Mouse (Mus musculus): ENCODE data around the gene Sox1.

Gene Sox1

GRCm38 (mm10) chr8:12389116-12389471, 6.0 kb upstream of the Sox1 start:
- no peak for DNase-seq (ENCODE audit: low spot score)

GRCm38 (mm10) chr8:12389801-12390639, 5.1 kb upstream of the Sox1 start:
- no peak for DNase-seq (ENCODE audit: low spot score)

GRCm38 (mm10) chr8:12390640-12391365, 4.3 kb upstream of the Sox1 start:
- no peak for DNase-seq (ENCODE audit: low spot score)

- peak; percentile 32 for DNase-seq (ENCODE audit: low spot score)
Observed at GRCm38 (mm10) chr8:12391366-12392250, 3.5 kb upstream of the Sox1 start.

- no peak for DNase-seq (ENCODE audit: low spot score)
Observed at GRCm38 (mm10) chr8:12392801-12393200, 2.3 kb upstream of the Sox1 start.

- no peak for DNase-seq (ENCODE audit: low spot score)
Observed at GRCm38 (mm10) chr8:12394385-12395000, 602 bp upstream of the Sox1 start.

GRCm38 (mm10) chr8:12396501-12397345, 1.6 kb downstream of the Sox1 start:
- no peak for DNase-seq (ENCODE audit: low spot score)

GRCm38 (mm10) chr8:12397346-12397925, 2.3 kb downstream of the Sox1 start:
- DNase-seq (ENCODE audit: low spot score), result no peak

GRCm38 (mm10) chr8:12398011-12398945, 3.2 kb downstream of the Sox1 start:
- no peak for DNase-seq (ENCODE audit: low spot score)

GRCm38 (mm10) chr8:12399421-12400205, 4.5 kb downstream of the Sox1 start:
- no peak for DNase-seq (ENCODE audit: low spot score)

GRCm38 (mm10) chr8:12400611-12401390, 5.7 kb downstream of the Sox1 start:
- DNase-seq (ENCODE audit: low spot score), result no peak

- DNase-seq (ENCODE audit: low spot score), result no peak
Observed at GRCm38 (mm10) chr8:12401391-12402270, 6.5 kb downstream of the Sox1 start.

- DNase-seq (ENCODE audit: low spot score), result no peak
Observed at GRCm38 (mm10) chr8:12402709-12403108, 7.6 kb downstream of the Sox1 start.

- DNase-seq (ENCODE audit: low spot score), result no peak
Observed at GRCm38 (mm10) chr8:12408020-12408419, 12.9 kb downstream of the Sox1 start.

GRCm38 (mm10) chr8:12409976-12410375, 14.9 kb downstream of the Sox1 start:
- no peak for DNase-seq (ENCODE audit: low spot score)

- no peak for DNase-seq (ENCODE audit: low spot score)
Observed at GRCm38 (mm10) chr8:12417056-12417455, 22.0 kb downstream of the Sox1 start.

- no peak for DNase-seq (ENCODE audit: low spot score)
Observed at GRCm38 (mm10) chr8:12420537-12420936, 25.4 kb downstream of the Sox1 start.
